Mouse (Mus musculus): ENCODE measurements around the gene Parp3. TPM values are rescaled to one million over a fixed set of nuclear protein-coding genes. Genes with fewer than 3 reads are reported as not detected.
A peak's percentile ranks its signal among the peaks of the same experiment; 100 is the strongest.

The Parp3 gene
- total and polyA plus RNA-seq, 2 experiments from 2014 or later, result 1.7 to 6.2 TPM

- ATAC-seq (peak; percentile 78), DNase-seq (peak; percentile 83)
- 3% methylated on average over 23 of the region's 23 CpGs for WGBS
- peak overlapping the region; percentile 57 for H3K9ac ChIP-seq
- no peaks in the 10 kb centered on the region for H3K9me3 ChIP-seq (ENCODE audit: low read length)
- H3K4me1 ChIP-seq (ENCODE audit: insufficient read depth), result peaks cover 26% of the 10 kb centered on the region
- H3K27me3 ChIP-seq (ENCODE audit: insufficient read depth, low read length), result no peaks in the 10 kb centered on the region
- peak overlapping the region; percentile 54; the same call in 1 of the 2 replicates for H3K27ac ChIP-seq (ENCODE audit: low read depth, low read length)
- peak; percentile 78 for TF ChIP-seq CTCF (IDR thresholded peaks at IDR 0.05; ENCODE audit: low read depth)
- peak overlapping the region; percentile 82 for H3K4me2 ChIP-seq (ENCODE audit: low read depth)
- H3K4me3 ChIP-seq (ENCODE audit: low read depth, low read length), result peak overlapping the region; percentile 55
- H3K36me3 ChIP-seq (ENCODE audit: insufficient read depth), result no peaks in the 10 kb centered on the region
These were observed 28.2 kb downstream of the Parp3 start for GRCm38 (mm10) chr9:106448498-106449031.

GRCm38 (mm10) chr9:106447951-106448350 lies 28.8 kb downstream of the Parp3 start:
- Histone ChIP-seq H3K27ac (ENCODE audit: low read depth, low read length) (0 out of 2 replicates have a peak overlapping the region, but pooled peaks have one; percentile 11), H3K36me3 (ENCODE audit: insufficient read depth) (no peaks in the 10 kb centered on the region), H3K4me2 (ENCODE audit: low read depth) (peak overlapping the region; percentile 82), H3K4me1 (ENCODE audit: insufficient read depth) (peaks cover 24% of the 10 kb centered on the region), H3K9me3 (ENCODE audit: low read length) (no peaks in the 10 kb centered on the region), H3K9ac (peak overlapping the region; percentile 63; the same call in 1 of the 2 replicates), H3K27me3 (ENCODE audit: insufficient read depth, low read length) (no peaks in the 10 kb centered on the region), H3K4me3 (ENCODE audit: low read depth, low read length) (peak overlapping the region; percentile 55)
- TF ChIP-seq CTCF (IDR thresholded peaks at IDR 0.05; ENCODE audit: low read depth), result no peak
- no peak for ATAC-seq
- DNase-seq, result no peak
- WGBS, result 40% methylated on average over 9 of the region's 9 CpGs

GRCm38 (mm10) chr9:106447348-106447747 lies 29.4 kb downstream of the Parp3 start, which contains the start of the genes Abhd14b and Abhd14a:
Gene Abhd14b, plus strand, starts transcription at chr9:106447459.
Gene Abhd14a, minus strand, starts transcription at chr9:106447678.
- Histone ChIP-seq H3K4me2 (ENCODE audit: low read depth) (peak within 1 kb of the TSS; percentile 82), H3K9me3 (ENCODE audit: low read length) (no peaks in the 10 kb centered on the region), H3K9ac (peak within 1 kb of the TSS; percentile 63), H3K4me1 (ENCODE audit: insufficient read depth) (peaks cover 19% of the 10 kb centered on the region), H3K36me3 (ENCODE audit: insufficient read depth) (no peaks in the 10 kb centered on the region), H3K4me3 (ENCODE audit: low read depth, low read length) (peak within 1 kb of the TSS; percentile 55), H3K27ac (ENCODE audit: low read depth, low read length) (peak within 1 kb of the TSS; percentile 60), H3K27me3 (ENCODE audit: insufficient read depth, low read length) (no peaks in the 10 kb centered on the region)
- WGBS, result 3% methylated on average over 24 of the region's 24 CpGs
- ATAC-seq, result peak; percentile 88
- peak; percentile 73 for TF ChIP-seq CTCF (IDR thresholded peaks at IDR 0.05; ENCODE audit: low read depth)
- DNase-seq, result peak; percentile 91

- Histone ChIP-seq H3K27me3 (ENCODE audit: insufficient read depth, low read length) (no peaks in the 10 kb centered on the region), H3K4me1 (ENCODE audit: insufficient read depth) (peaks cover 19% of the 10 kb centered on the region), H3K27ac (ENCODE audit: low read depth, low read length) (no peak overlapping the region), H3K9me3 (ENCODE audit: low read length) (no peaks in the 10 kb centered on the region), H3K9ac (no peak overlapping the region), H3K4me3 (ENCODE audit: low read depth, low read length) (no peak overlapping the region), H3K4me2 (ENCODE audit: low read depth) (no peak overlapping the region), H3K36me3 (ENCODE audit: insufficient read depth) (no peaks in the 10 kb centered on the region)
- DNase-seq (no peak), ATAC-seq (no peak)
- TF ChIP-seq CTCF (IDR thresholded peaks at IDR 0.05; ENCODE audit: low read depth), result no peak
- 79% methylated on average over 4 of the region's 4 CpGs for WGBS
These were observed 31.9 kb downstream of the Parp3 start for GRCm38 (mm10) chr9:106444836-106445235.

- Histone ChIP-seq H3K4me2 (ENCODE audit: low read depth) (no peak overlapping the region), H3K36me3 (ENCODE audit: insufficient read depth) (no peaks in the 10 kb centered on the region), H3K27ac (ENCODE audit: low read depth, low read length) (no peak overlapping the region), H3K4me3 (ENCODE audit: low read depth, low read length) (no peak overlapping the region), H3K9me3 (ENCODE audit: low read length) (no peaks in the 10 kb centered on the region), H3K9ac (no peak overlapping the region), H3K4me1 (ENCODE audit: insufficient read depth) (peaks cover 8% of the 10 kb centered on the region; the same call in 1 of the 2 replicates), H3K27me3 (ENCODE audit: insufficient read depth, low read length) (no peaks in the 10 kb centered on the region)
- no peak for ATAC-seq
- peak; percentile 43 for TF ChIP-seq CTCF (IDR thresholded peaks at IDR 0.05; ENCODE audit: low read depth)
- 82% methylated on average over 5 of the region's 5 CpGs for WGBS
- no peak for DNase-seq
These were observed 34.1 kb downstream of the Parp3 start for GRCm38 (mm10) chr9:106442680-106443079.

- DNase-seq, result no peak
- no peak overlapping the region for H3K27ac ChIP-seq (ENCODE audit: low read depth, low read length)
- no peaks in the 10 kb centered on the region for H3K9me3 ChIP-seq (ENCODE audit: low read length)
- H3K36me3 ChIP-seq (ENCODE audit: insufficient read depth), result peaks cover 23% of the 10 kb centered on the region
- H3K9ac ChIP-seq, result no peak overlapping the region
- H3K4me1 ChIP-seq (ENCODE audit: insufficient read depth), result peaks cover 5% of the 10 kb centered on the region; the same call in 1 of the 2 replicates
- no peak overlapping the region for H3K4me2 ChIP-seq (ENCODE audit: low read depth)
- H3K4me3 ChIP-seq (ENCODE audit: low read depth, low read length), result no peak overlapping the region
- TF ChIP-seq CTCF (IDR thresholded peaks at IDR 0.05; ENCODE audit: low read depth), result no peak
- ATAC-seq, result no peak
- H3K27me3 ChIP-seq (ENCODE audit: insufficient read depth, low read length), result no peaks in the 10 kb centered on the region
- 87% methylated on average over 9 of the region's 9 CpGs for WGBS
These were observed 40.2 kb downstream of the Parp3 start for GRCm38 (mm10) chr9:106436566-106436965.

GRCm38 (mm10) chr9:106433389-106433788 lies 43.4 kb downstream of the Parp3 start:
- H3K4me1 ChIP-seq (ENCODE audit: insufficient read depth), result peaks cover 5% of the 10 kb centered on the region
- DNase-seq (no peak), ATAC-seq (no peak)
- H3K27ac ChIP-seq (ENCODE audit: low read depth, low read length), result no peak overlapping the region
- H3K36me3 ChIP-seq (ENCODE audit: insufficient read depth), result peaks cover 31% of the 10 kb centered on the region
- TF ChIP-seq CTCF (IDR thresholded peaks at IDR 0.05; ENCODE audit: low read depth), result no peak
- WGBS, result 69% methylated on average over 5 of the region's 7 CpGs
- no peaks in the 10 kb centered on the region for H3K27me3 ChIP-seq (ENCODE audit: insufficient read depth, low read length)
- H3K9me3 ChIP-seq (ENCODE audit: low read length), result no peaks in the 10 kb centered on the region
- no peak overlapping the region for H3K4me3 ChIP-seq (ENCODE audit: low read depth, low read length)
- no peak overlapping the region for H3K9ac ChIP-seq
- H3K4me2 ChIP-seq (ENCODE audit: low read depth), result no peak overlapping the region

Measured in forebrain, postnatal 0 days (tissue).